Mouse (Mus musculus): ENCODE results near the gene Vmn1r60.
"Not testable (repeated sequence)": the region's sequence is repeated elsewhere in the genome, so short reads cannot be mapped to it uniquely, and the experiment has no call there.

The Vmn1r60 gene

GRCm38 (mm10) chr7:5547217-5547616, at the start of gene Vmn1r60:
Gene Vmn1r60 (minus strand): TSS chr7:5547317.
- not testable (repeated sequence) for DNase-seq (ENCODE audit: low read depth, low spot score)

- not testable (repeated sequence) for DNase-seq (ENCODE audit: low read depth, low spot score)
Observed at GRCm38 (mm10) chr7:5540770-5541436, 6.2 kb downstream of the Vmn1r60 start.

GRCm38 (mm10) chr7:5493856-5494255, 53.3 kb downstream of the Vmn1r60 start, which contains the start of gene Vmn2r28:
Gene Vmn2r28 (minus strand): TSS chr7:5493956.
- not testable (repeated sequence) for DNase-seq (ENCODE audit: low read depth, low spot score)

Measured in telencephalon, adult 2 months (tissue).